ENCODE assay signal across 12 mouse cellular contexts in the genomic region with DNA sequence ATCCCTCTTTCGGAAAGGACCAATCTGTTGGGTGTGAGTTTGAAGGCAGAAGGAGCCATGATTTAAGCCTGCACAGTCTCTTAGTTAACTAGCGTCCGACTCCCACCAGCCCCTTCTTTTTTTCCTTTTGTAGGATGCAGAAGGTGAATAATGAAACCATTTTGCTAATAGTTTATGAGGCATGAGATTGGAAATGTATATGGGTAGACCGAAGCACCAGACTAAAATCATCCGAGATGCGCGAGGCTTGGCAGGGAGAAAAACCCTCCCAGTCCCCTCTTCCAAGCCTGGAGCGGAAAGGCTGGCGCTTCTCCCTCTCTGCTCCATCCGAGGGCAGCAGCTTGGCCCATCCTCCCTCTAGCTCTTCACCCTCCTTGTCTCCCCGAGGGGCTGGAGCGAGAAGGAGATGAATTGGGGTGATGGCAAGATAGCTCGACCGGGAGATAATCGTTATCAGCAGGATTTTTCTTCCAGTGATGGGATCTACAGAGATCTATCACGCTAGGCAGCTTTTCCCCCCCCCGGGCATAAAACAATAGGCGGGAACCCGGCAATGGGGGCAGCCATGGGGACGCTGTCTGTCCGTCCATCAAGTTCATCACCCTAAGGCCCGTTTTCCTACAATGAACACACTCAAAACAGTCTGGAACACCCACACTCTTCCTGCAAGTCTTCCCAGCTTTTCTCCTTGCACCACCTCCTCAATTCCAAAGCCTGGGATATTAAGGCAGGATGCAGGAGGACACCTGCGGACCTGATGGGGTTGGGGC. TPM values are rescaled to one million over a fixed set of nuclear protein-coding genes. Genes with fewer than 3 reads are reported as not detected.
DNase-seq lines count a peak whose midpoint lies in the region; ATAC-seq and TF ChIP-seq lines count a peak whose summit lies in the region.
"Had no signal": no experiment of that assay in that cellular context is flagged by ENCODE, and none has a peak within 500 bp of the region (broad histone marks: within the 10 kb centered on the region; RNA-seq: fewer than 3 reads in every experiment).

No protein-coding gene starts in this region.

- no peaks in the 10 kb centered on the region for H3K9me3 ChIP-seq in intestine, embryonic 15.5 days
- H3K9me3 ChIP-seq in intestine, postnatal 0 days (ENCODE audit: control insufficient read depth): no peaks in the 10 kb centered on the region
- no peaks in the 10 kb centered on the region for H3K9me3 ChIP-seq in forebrain, embryonic 10.5 days
- no peaks in the 10 kb centered on the region for H3K9me3 ChIP-seq in hindbrain, embryonic 13.5 days
- no peaks in the 10 kb centered on the region for H3K9me3 ChIP-seq in midbrain, embryonic 15.5 days

- no peaks in the 10 kb centered on the region for H3K36me3 ChIP-seq in intestine, embryonic 15.5 days
- no peaks in the 10 kb centered on the region for H3K36me3 ChIP-seq in intestine, postnatal 0 days (ENCODE audit: control insufficient read depth, insufficient read depth)
- H3K36me3 ChIP-seq in forebrain, embryonic 10.5 days (replicated peaks): no peaks in the 10 kb centered on the region
- H3K36me3 ChIP-seq in hindbrain, embryonic 13.5 days: no peaks in the 10 kb centered on the region
- H3K36me3 ChIP-seq in midbrain, embryonic 15.5 days (replicated peaks): no peaks in the 10 kb centered on the region

- H3K4me1 ChIP-seq in intestine, embryonic 15.5 days (replicated peaks): peaks cover 40% of the 10 kb centered on the region
- H3K4me1 ChIP-seq in intestine, postnatal 0 days (replicated peaks; ENCODE audit: control insufficient read depth, insufficient read depth, low read length): no peaks in the 10 kb centered on the region
- H3K4me1 ChIP-seq in forebrain, embryonic 10.5 days: peaks cover 66% of the 10 kb centered on the region
- peaks cover 67% of the 10 kb centered on the region for H3K4me1 ChIP-seq in hindbrain, embryonic 13.5 days (replicated peaks)
- H3K4me1 ChIP-seq in midbrain, embryonic 15.5 days: peaks cover 63% of the 10 kb centered on the region

- H3K27me3 ChIP-seq in intestine, embryonic 15.5 days (replicated peaks): peaks cover 53% of the 10 kb centered on the region
- peaks cover 64% of the 10 kb centered on the region for H3K27me3 ChIP-seq in intestine, postnatal 0 days (replicated peaks; ENCODE audit: control insufficient read depth, insufficient read depth, low read length)
- H3K27me3 ChIP-seq in forebrain, embryonic 10.5 days (ENCODE audit: poor library complexity, severe bottlenecking): peaks cover 100% of the 10 kb centered on the region
- H3K27me3 ChIP-seq in hindbrain, embryonic 13.5 days: peaks cover 84% of the 10 kb centered on the region
- H3K27me3 ChIP-seq in midbrain, embryonic 15.5 days (replicated peaks): peaks cover 65% of the 10 kb centered on the region

- no peak overlapping the region for H3K4me3 ChIP-seq in intestine, embryonic 15.5 days (replicated peaks)
- H3K4me3 ChIP-seq in intestine, postnatal 0 days (ENCODE audit: low read depth, low read length): no peak overlapping the region
- no peak overlapping the region; the same call in 1 of the 2 replicates for H3K4me3 ChIP-seq in forebrain, embryonic 10.5 days
- no peak overlapping the region for H3K4me3 ChIP-seq in hindbrain, embryonic 13.5 days
- H3K4me3 ChIP-seq in midbrain, embryonic 15.5 days: no peak overlapping the region

- WGBS in intestine, embryonic 15.5 days: 15% methylated on average over 23 of the region's 23 CpGs
- 23% methylated on average over 23 of the region's 23 CpGs for WGBS in intestine, postnatal 0 days
- WGBS in forebrain, embryonic 10.5 days: 1% methylated on average over 23 of the region's 23 CpGs
- 1% methylated on average over 23 of the region's 23 CpGs for WGBS in hindbrain, embryonic 13.5 days
- 6% methylated on average over 23 of the region's 23 CpGs for WGBS in midbrain, embryonic 15.5 days

- intact Hi-C loops in left cerebral cortex, postnatal 10 days (cut with DNase I): no loop called here

- ATAC-seq in intestine, embryonic 15.5 days: no peak
- no peak for ATAC-seq in intestine, postnatal 0 days
- ATAC-seq in hindbrain, embryonic 13.5 days (ENCODE audit: low FRiP score): no peak
- ATAC-seq in midbrain, embryonic 15.5 days (replicated peaks): no peak
- ATAC-seq in erythroblast, adult 5-6 weeks (replicated peaks; ENCODE audit: low FRiP score, poor library complexity, severe bottlenecking): no peak

- H3K27ac ChIP-seq in intestine, embryonic 15.5 days: no peak overlapping the region
- no peak overlapping the region for H3K27ac ChIP-seq in intestine, postnatal 0 days (ENCODE audit: low read depth, low read length)
- no peak overlapping the region for H3K27ac ChIP-seq in forebrain, embryonic 10.5 days
- H3K27ac ChIP-seq in hindbrain, embryonic 13.5 days: no peak overlapping the region; the same call in 1 of the 2 replicates
- no peak overlapping the region for H3K27ac ChIP-seq in midbrain, embryonic 15.5 days
- H3K27ac ChIP-seq: kidney, postnatal 0 days had no signal

- peak; percentile 35 for DNase-seq in forebrain, embryonic 10.5 days (ENCODE audit: extremely low spot score, low spot score)
- DNase-seq in left cerebral cortex, postnatal 10 days (ENCODE audit: extremely low spot score in 1 of 2, low spot score in 2 of 2): no peak
- DNase-seq in gastrocnemius, adult 18-20 months (ENCODE audit: low spot score): no peak
- DNase-seq: cerebellum, adult 9-11 months; lung, postnatal 4 days; thymus, adult 18-20 months had no signal

- TF ChIP-seq CTCF in intestine, postnatal 0 days (IDR thresholded peaks at IDR 0.05; ENCODE audit: low read depth): no peak

- 0 out of 2 replicates have a peak overlapping the region, but pooled peaks have one; percentile 11 for H3K4me2 ChIP-seq in intestine, embryonic 15.5 days (replicated peaks)
- H3K4me2 ChIP-seq in intestine, postnatal 0 days (replicated peaks; ENCODE audit: low read depth): no peak overlapping the region
- H3K4me2 ChIP-seq in hindbrain, embryonic 13.5 days: peak overlapping the region; percentile 81
- peak overlapping the region; percentile 19 for H3K4me2 ChIP-seq in midbrain, embryonic 15.5 days

- H3K9ac ChIP-seq in intestine, embryonic 15.5 days: no peak overlapping the region
- no peak overlapping the region for H3K9ac ChIP-seq in intestine, postnatal 0 days (ENCODE audit: low read depth, low read length)
- no peak overlapping the region for H3K9ac ChIP-seq in hindbrain, embryonic 13.5 days
- H3K9ac ChIP-seq in midbrain, embryonic 15.5 days: no peak overlapping the region

RNA-seq across cellular contexts. Expression of a gene that starts 2.1 kb away (rescaled TPM):
- 4.8 and 5.3 TPM in 2 replicates for polyA plus RNA-seq in intestine, embryonic 15.5 days (2015; fragmentation: Nextera tagmentation; extraction: Ambion mirVana)
- 0.89 and 1.2 TPM in 2 replicates for polyA plus RNA-seq in intestine, postnatal 0 days (2015; fragmentation: Nextera tagmentation; extraction: Ambion mirVana)
- 1.3 and 1.8 TPM in 2 replicates for polyA plus RNA-seq in forebrain, embryonic 10.5 days (2016; fragmentation: Nextera tagmentation; extraction: Ambion mirVana)
- 28.4 and 28.9 TPM in 2 replicates for polyA plus RNA-seq in hindbrain, embryonic 13.5 days (2015; fragmentation: Nextera tagmentation; extraction: Ambion mirVana)
- polyA plus RNA-seq in midbrain, embryonic 15.5 days (2015; fragmentation: Nextera tagmentation; extraction: Ambion mirVana): 29.0 and 30.3 TPM in 2 replicates
- total RNA-seq in left cerebral cortex, postnatal 10 days (2021): 10 to 100 TPM; 20.8 to 22.8 TPM
- not detected in 2 replicates for total RNA-seq in erythroblast, adult 5-6 weeks (2015; ENCODE audit: low replicate concordance)
- total RNA-seq in erythroblast, adult 5-6 weeks (2017; ENCODE audit: low replicate concordance): not detected in 2 replicates
- 10 to 100 TPM; 19.7 to 34.8 TPM for total RNA-seq in gastrocnemius, adult 18-20 months (2021)
